Mouse (Mus musculus) cortical plate, adult 2 months (tissue): ENCODE measurements around the gene Lefty2.

Source experiments
- CTCF ChIP-seq: fragments of 200-500 bp; IDR thresholded peaks from 2 replicates; pipeline ENCODE4 v1.5.1; 2011; ENCODE audit warnings: mild to moderate bottlenecking, control low read depth, low read length; ENCODE audit not compliant: insufficient read depth; ENCODE audit errors: extremely low read depth
- POLR2A ChIP-seq: fragments of 200-500 bp; IDR thresholded peaks from 2 replicates; pipeline ENCODE4 v1.6.1; 2011; ENCODE audit warnings: mild to moderate bottlenecking, low read length, control low read depth; ENCODE audit not compliant: insufficient read depth; ENCODE audit errors: extremely low read depth

GRCm38 (mm10) chr1:180913797-180914196, 20.9 kb downstream of the Lefty2 start:
- no peak for TF ChIP-seq CTCF
- no peak for TF ChIP-seq POLR2A
